Mouse (Mus musculus) intestine, postnatal 0 days (tissue): Measurements from ENCODE around the gene Rnf43. TPM values are rescaled to one million over a fixed set of nuclear protein-coding genes. Genes with fewer than 3 reads are reported as not detected.
A peak's percentile ranks its signal among the peaks of the same experiment; 100 is the strongest.

Experiments used
- ATAC-seq: fragments of 200-750 bp; cut with Nextera tagmentation; 2 replicates; pipeline ENCODE4 v1.8.0; 2017; ENCODE audit warnings: mild to moderate bottlenecking, moderate TSS enrichment, moderate library complexity
- H3K27ac ChIP-seq: fragments of 300-500 bp; sonication (generic); 2 replicates; pipeline ENCODE4 v1.5.1; 2014; ENCODE audit warnings: mild to moderate bottlenecking, low read depth, low read length, moderate library complexity
- H3K27me3 ChIP-seq: fragments of 300-500 bp; sonication (generic); replicated peaks from 2 replicates; pipeline ENCODE4 v1.6.1; 2014; ENCODE audit warnings: low read length, mixed read lengths; ENCODE audit not compliant: control insufficient read depth, insufficient read depth
- H3K36me3 ChIP-seq: fragments of 300-500 bp; sonication (generic); 2 replicates; pipeline ENCODE4 v1.6.1; 2014; ENCODE audit warnings: mild to moderate bottlenecking, moderate library complexity; ENCODE audit not compliant: control insufficient read depth, insufficient read depth
- H3K4me1 ChIP-seq: fragments of 300-500 bp; sonication (generic); replicated peaks from 2 replicates; pipeline ENCODE4 v1.6.1; 2014; ENCODE audit warnings: antibody characterized with exemption, low read length, mixed read lengths; ENCODE audit not compliant: control insufficient read depth, insufficient read depth
- H3K4me2 ChIP-seq: fragments of 300-500 bp; sonication (generic); replicated peaks from 2 replicates; pipeline ENCODE4 v1.6.1; 2014; ENCODE audit warnings: low read depth, mild to moderate bottlenecking, moderate library complexity
- H3K4me3 ChIP-seq: fragments of 300-500 bp; sonication (generic); 2 replicates; pipeline ENCODE4 v1.5.1; 2014; ENCODE audit warnings: low read depth, low read length
- H3K9ac ChIP-seq: fragments of 300-500 bp; sonication (generic); 2 replicates; pipeline ENCODE4 v1.6.1; 2014; ENCODE audit warnings: mild to moderate bottlenecking, low read depth, low read length
- H3K9me3 ChIP-seq: fragments of 300-500 bp; sonication (generic); 2 replicates; pipeline ENCODE4 v1.6.1; 2016; ENCODE audit warnings: mixed run types; ENCODE audit not compliant: control insufficient read depth
- CTCF ChIP-seq: sonication (generic); IDR thresholded peaks from 2 replicates; pipeline ENCODE4 v1.5.1; 2016; ENCODE audit warnings: low read depth, mild to moderate bottlenecking, control low read depth, antibody characterized with exemption, moderate library complexity
- WGBS: fragments of 180-500 bp; shearing (Covaris S2); extraction: QIAGEN DNeasy Blood & Tissue Kit; methylation state at CpG from one replicate; pipeline ENCODE4 v1.1.7; 2014; 5-methylcytosine and 5-hydroxymethylcytosine counted together
- polyA plus RNA-seq: library from polyadenylated mRNA; unstranded; fragments of >200 nt; fragmentation: Nextera tagmentation; extraction: Ambion mirVana; gene quantifications from 2 replicates; pipeline ENCODE4 v1.2.1, GENCODE M21; 2015

The Rnf43 gene
- polyA plus RNA-seq, 1 experiment from 2014 or later: 10.7 TPM

GRCm38 (mm10) chr11:87729593-87730185 lies 67.2 kb downstream of the Rnf43 start:
- no peak for TF ChIP-seq CTCF
- Histone ChIP-seq H3K9ac (no peak overlapping the region), H3K4me3 (no peak overlapping the region), H3K4me1 (no peaks in the 10 kb centered on the region; the same call in 1 of the 2 replicates), H3K9me3 (no peaks in the 10 kb centered on the region), H3K27me3 (no peaks in the 10 kb centered on the region), H3K4me2 (no peak overlapping the region), H3K27ac (no peak overlapping the region), H3K36me3 (peaks cover 39% of the 10 kb centered on the region)
- WGBS: 80% methylated on average over 13 of the region's 13 CpGs
- ATAC-seq: no peak

GRCm38 (mm10) chr11:87730652-87731310 lies 68.3 kb downstream of the Rnf43 start:
- WGBS: 80% methylated on average over 10 of the region's 10 CpGs
- ATAC-seq: no peak
- Histone ChIP-seq H3K9me3 (no peaks in the 10 kb centered on the region), H3K36me3 (peaks cover 39% of the 10 kb centered on the region), H3K27ac (no peak overlapping the region), H3K4me2 (no peak overlapping the region), H3K27me3 (no peaks in the 10 kb centered on the region), H3K4me1 (no peaks in the 10 kb centered on the region), H3K4me3 (no peak overlapping the region), H3K9ac (no peak overlapping the region)
- no peak for TF ChIP-seq CTCF

DNA sequence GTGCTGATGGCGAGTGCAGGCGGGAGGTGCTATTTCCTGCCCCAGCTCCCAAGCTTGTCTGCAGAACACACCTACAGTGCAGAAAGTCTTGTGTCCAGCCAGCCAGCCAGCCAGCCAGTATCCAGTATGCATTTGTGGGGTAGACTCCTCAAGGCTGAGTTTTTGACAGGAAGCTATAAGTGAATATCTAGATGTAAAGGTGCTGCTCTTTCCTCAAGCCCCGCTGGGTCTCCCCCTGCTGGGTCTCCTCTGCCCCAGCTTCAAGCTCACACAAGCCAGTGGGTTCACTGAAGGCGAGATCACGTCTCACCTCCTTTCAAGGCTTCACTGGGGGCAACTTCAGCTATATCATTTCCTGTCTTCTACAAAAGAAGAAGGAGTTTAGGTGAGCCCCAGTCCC lies 71.8 kb downstream of the Rnf43 start:
- Histone ChIP-seq H3K4me3 (no peak overlapping the region), H3K4me1 (no peaks in the 10 kb centered on the region), H3K9ac (no peak overlapping the region), H3K27me3 (no peaks in the 10 kb centered on the region), H3K36me3 (peaks cover 27% of the 10 kb centered on the region), H3K27ac (no peak overlapping the region), H3K9me3 (no peaks in the 10 kb centered on the region), H3K4me2 (0 out of 2 replicates have a peak overlapping the region, but pooled peaks have one; percentile 3)
- no peak for ATAC-seq
- 74% methylated on average over 5 of the region's 5 CpGs for WGBS
- TF ChIP-seq CTCF: no peak

- no peak for TF ChIP-seq CTCF
- WGBS: 44% methylated on average over 6 of the region's 6 CpGs
- ATAC-seq: no peak
- Histone ChIP-seq H3K27me3 (no peaks in the 10 kb centered on the region), H3K4me1 (no peaks in the 10 kb centered on the region), H3K36me3 (peaks cover 36% of the 10 kb centered on the region), H3K9ac (no peak overlapping the region), H3K27ac (no peak overlapping the region), H3K4me2 (no peak overlapping the region), H3K4me3 (no peak overlapping the region), H3K9me3 (no peaks in the 10 kb centered on the region)
These were observed 73.2 kb downstream of the Rnf43 start for GRCm38 (mm10) chr11:87735691-87736090.

- peaks cover 29% of the 10 kb centered on the region for H3K36me3 ChIP-seq
- no peaks in the 10 kb centered on the region for H3K4me1 ChIP-seq
- H3K27ac ChIP-seq: peak overlapping the region; percentile 57; the same call in 1 of the 2 replicates
- H3K9me3 ChIP-seq: no peaks in the 10 kb centered on the region
- H3K4me2 ChIP-seq: peak overlapping the region; percentile 82
- H3K27me3 ChIP-seq: no peaks in the 10 kb centered on the region
- peak overlapping the region; percentile 81 for H3K9ac ChIP-seq
- TF ChIP-seq CTCF: no peak
- peak; percentile 46 for ATAC-seq
- peak overlapping the region; percentile 73 for H3K4me3 ChIP-seq
- WGBS: under 1% methylated on average over 31 of the region's 31 CpGs
These were observed 74.2 kb downstream of the Rnf43 start for GRCm38 (mm10) chr11:87736647-87737134.

GRCm38 (mm10) chr11:87737175-87737740 lies 74.7 kb downstream of the Rnf43 start, which contains the start of gene Supt4a:
Gene Supt4a, plus strand, starts transcription at chr11:87737552.
- WGBS: under 1% methylated on average over 57 of the region's 57 CpGs
- peak; percentile 94 for ATAC-seq
- peak within 1 kb of the TSS; percentile 73 for H3K4me3 ChIP-seq

More at GRCm38 (mm10) chr11:87737175-87737740, 74.7 kb downstream of the Rnf43 start, which contains the start of gene Supt4a:
- peak within 1 kb of the TSS; percentile 81 for H3K9ac ChIP-seq
- H3K9me3 ChIP-seq: no peaks in the 10 kb centered on the region
- H3K36me3 ChIP-seq: peaks cover 27% of the 10 kb centered on the region; the same call in 1 of the 2 replicates
- H3K4me1 ChIP-seq: no peaks in the 10 kb centered on the region
- TF ChIP-seq CTCF: no peak; the same call in 1 of the 2 replicates
- peak within 1 kb of the TSS; percentile 82 for H3K4me2 ChIP-seq
- H3K27me3 ChIP-seq: no peaks in the 10 kb centered on the region
- H3K27ac ChIP-seq: peak within 1 kb of the TSS; percentile 74
